Mouse (Mus musculus) gastrocnemius, postnatal 10 days (tissue): ENCODE data around the gene Art1. TPM values are rescaled to one million over a fixed set of nuclear protein-coding genes. Genes with fewer than 3 reads are reported as not detected.

Experiments used
- DNase-seq: peaks from one replicate; pipeline ENCODE4 v3.0.0; 2021; ENCODE audit warnings: mixed read lengths
- total RNA-seq, 2 experiments: library from RNA; stranded (reverse); gene quantifications; 2 replicates each; pipeline ENCODE4 v1.2.3; 2021

Art1 gene
- total RNA-seq, 2 experiments from 2014 or later, result 264 to 297 TPM

- DNase-seq, result no peak
Observed at GRCm38 (mm10) chr7:102108206-102108605, 6.7 kb downstream of the Art1 start.

DNA sequence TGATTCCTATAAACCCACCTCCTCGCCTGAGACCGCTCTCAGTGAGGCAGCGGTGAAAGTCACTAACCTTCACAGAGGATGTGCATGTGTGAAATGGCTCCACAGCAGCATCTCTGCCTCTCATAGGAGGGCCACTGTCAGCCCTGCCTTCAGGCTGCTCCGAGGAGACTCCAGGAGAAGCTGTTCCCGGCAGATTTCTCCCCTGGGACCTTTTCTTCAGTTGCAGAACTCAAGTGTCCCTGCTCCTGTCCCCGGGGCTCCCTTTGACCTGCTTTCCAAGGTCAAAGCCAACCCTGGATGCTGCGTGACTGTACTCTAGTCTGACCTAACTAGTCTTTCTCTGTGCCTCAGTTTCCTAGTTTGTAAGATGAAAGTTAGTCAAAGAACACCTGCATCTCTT is 7.6 kb downstream of the Art1 start, which contains the start of gene Art5:
Art5 (minus strand) TSS at position 319 of the 400 bp plus-strand sequence.
- DNase-seq, result no peak

DNA sequence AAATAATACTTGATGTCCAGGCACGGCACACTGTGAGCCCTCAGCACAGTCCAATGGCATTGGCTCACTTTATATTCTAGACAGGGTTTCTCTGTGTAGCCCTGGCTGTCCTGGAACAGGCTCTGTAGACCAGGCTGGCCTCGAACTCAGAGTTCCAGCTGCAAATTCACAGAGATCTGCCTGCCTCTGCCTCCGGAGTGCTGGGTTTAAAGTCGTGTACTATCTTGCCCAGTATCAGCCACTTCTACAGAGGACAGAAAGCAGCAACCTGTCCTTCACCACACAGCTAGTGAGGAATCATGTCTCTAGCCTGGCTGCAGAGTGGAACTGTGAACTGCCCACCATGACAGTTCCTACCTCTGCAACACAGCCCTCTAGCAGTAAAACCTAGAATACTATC is 8.2 kb downstream of the Art1 start:
- no peak for DNase-seq

DNA sequence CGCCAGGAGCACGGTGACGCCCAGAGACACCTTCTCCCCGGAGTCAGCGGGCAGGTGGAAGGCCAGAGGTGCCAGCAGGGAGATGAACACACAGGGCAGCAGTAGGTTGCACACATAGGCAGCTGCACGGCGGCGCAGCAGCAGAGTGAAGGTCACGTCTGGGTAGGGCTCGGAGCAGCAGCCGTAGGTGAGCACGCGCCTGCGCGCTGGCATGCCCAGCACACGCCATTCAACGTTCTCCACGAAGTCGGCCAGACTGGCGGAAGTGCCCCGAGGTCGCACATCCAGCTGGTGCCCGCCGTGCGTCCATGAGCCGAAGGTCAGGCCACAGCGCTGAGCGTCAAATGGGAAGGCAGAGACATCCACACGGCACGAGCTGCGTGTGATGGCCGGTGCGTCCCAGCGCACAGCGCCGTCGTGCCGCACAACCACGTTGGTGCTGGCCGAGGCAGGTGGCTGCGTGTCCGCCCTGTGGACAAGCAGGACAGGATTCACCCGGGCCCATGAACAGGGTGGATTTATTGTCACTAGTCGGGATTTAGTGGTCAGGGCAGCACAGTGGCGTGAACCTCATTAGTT is 11.7 kb downstream of the Art1 start:
- no peak for DNase-seq

- no peak for DNase-seq
Observed at GRCm38 (mm10) chr7:102116579-102117331, 15.2 kb downstream of the Art1 start, which contains the start of gene Chrna10. Chrna10 (minus strand) TSS chr7:102116828.

- DNase-seq, result no peak
Observed at GRCm38 (mm10) chr7:102117382-102117781, 15.8 kb downstream of the Art1 start.

DNA sequence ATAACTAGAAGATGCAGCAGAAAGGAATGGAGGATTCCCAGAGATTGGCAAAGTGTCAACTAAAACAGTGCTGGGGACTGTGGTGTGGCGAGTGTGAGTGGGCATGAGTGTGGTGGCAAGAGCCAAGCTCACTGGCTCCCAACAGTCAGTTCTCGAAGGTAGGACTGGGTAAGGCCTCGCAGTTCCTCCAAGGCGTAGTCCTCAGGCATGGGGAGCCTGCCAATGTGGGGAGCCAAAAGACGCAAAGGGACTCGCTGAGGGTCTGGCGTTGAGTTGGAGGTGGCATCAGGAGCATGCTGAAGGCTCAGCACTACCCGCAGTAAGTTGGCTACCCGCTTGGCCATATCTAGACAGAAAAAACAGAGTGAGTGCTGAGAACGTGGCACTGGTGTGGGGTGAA is 18.8 kb downstream of the Art1 start:
- DNase-seq, result no peak

GRCm38 (mm10) chr7:102132395-102132794 is 30.9 kb downstream of the Art1 start:
- DNase-seq, result no peak

DNA sequence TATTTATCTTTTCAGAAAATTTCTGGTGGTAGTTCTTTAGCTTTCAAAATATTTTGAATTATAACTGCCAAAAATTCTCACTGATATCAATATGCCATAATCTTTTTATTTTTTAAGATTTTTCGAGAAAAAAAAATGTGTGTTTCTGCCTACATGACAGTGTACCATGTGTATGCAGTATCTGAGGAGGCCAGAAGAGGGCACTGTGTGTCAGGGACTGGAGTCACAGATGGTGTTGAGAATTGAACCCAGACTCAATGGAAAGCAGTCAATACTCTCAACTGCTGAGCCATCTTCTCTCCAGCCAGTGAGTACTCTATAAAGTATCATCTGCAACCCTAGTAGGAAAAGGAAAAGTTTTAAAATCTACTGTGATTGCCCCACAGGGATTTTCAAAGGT is 35.9 kb downstream of the Art1 start:
- no peak for DNase-seq

GRCm38 (mm10) chr7:102137898-102138297 is 36.4 kb downstream of the Art1 start:
- DNase-seq, result no peak

DNA sequence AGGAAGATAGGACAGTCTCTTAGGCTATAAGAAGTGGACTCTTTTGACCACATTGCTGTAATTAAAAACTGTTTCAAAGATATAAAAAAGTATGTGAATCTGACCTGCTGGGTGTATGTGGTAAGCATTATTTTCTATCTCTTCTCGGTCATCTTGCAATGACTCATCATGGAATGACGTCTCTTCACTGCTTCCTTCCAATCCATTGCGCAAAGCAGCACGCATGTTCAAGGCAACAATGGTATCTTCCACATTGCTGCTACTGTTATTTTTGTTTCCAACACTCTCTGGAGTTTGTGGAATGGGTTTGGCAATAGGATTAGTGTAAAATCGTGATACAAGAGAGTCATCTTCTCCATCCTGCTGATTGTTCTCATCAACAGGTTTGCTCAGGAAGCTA is 52.1 kb downstream of the Art1 start:
- no peak for DNase-seq

Other genes starting within 250 kb of the Art1 start
- 1 to 10 TPM; 4.2 to 6.0 TPM for gene Folr2, start 244.5 kb upstream of the Art1 start, total RNA-seq
- gene Anapc15, start 238.0 kb upstream of the Art1 start, total RNA-seq, result 10 to 100 TPM; 23.1 to 23.8 TPM
- gene Folr1, start 231.0 kb upstream of the Art1 start, total RNA-seq, result 1 to 10 TPM; 1.7 to 2.4 TPM
- gene Lamtor1, start 195.8 kb upstream of the Art1 start, total RNA-seq, result 100 to 1,000 TPM; 101 to 114 TPM
- not detected for gene Tomt, start 195.4 kb upstream of the Art1 start, total RNA-seq
- gene Lrrc51, start 167.8 kb upstream of the Art1 start, total RNA-seq, result 1 to 10 TPM; 2.3 to 3.6 TPM
- 10 to 100 TPM; 71.8 to 80.7 TPM for gene Numa1, start 167.6 kb upstream of the Art1 start, total RNA-seq
- gene Il18bp, start 83.1 kb upstream of the Art1 start, total RNA-seq, result 1 to 10 TPM; 2.3 to 3.5 TPM
- gene Rnf121, start 36.3 kb upstream of the Art1 start, total RNA-seq, result 10 to 100 TPM; 18.8 to 25.8 TPM
- gene Xndc1, start 36.2 kb upstream of the Art1 start, total RNA-seq, result 10 to 100 TPM in 1 of 2 experiments, 1 to 10 TPM in 1; 5.9 to 11.9 TPM
- gene Xntrpc, start 36.0 kb upstream of the Art1 start, total RNA-seq, result under 1 TPM; 0.75 to 0.95 TPM
- gene Trpc2, start 18.6 kb upstream of the Art1 start, total RNA-seq, result under 1 TPM; 0.07 to 0.52 TPM
- 1 to 10 TPM; 8.2 to 8.4 TPM for gene Art5, start 7.7 kb downstream of the Art1 start, total RNA-seq
- gene Chrna10, start 15.1 kb downstream of the Art1 start, total RNA-seq, result not detected
- gene Nup98, start 108.4 kb downstream of the Art1 start, total RNA-seq, result 10 to 100 TPM; 25.1 to 31.5 TPM
- gene Pgap2, start 108.5 kb downstream of the Art1 start, total RNA-seq, result 10 to 100 TPM; 35.9 to 40.7 TPM
- gene Rhog, start 154.3 kb downstream of the Art1 start, total RNA-seq, result 10 to 100 TPM; 23.9 to 30.1 TPM
- gene Stim1, start 166.1 kb downstream of the Art1 start, total RNA-seq, result 100 to 1,000 TPM; 219 to 233 TPM